Mouse (Mus musculus): ENCODE results near the gene Hoxa9.

Gene Hoxa9

DNA sequence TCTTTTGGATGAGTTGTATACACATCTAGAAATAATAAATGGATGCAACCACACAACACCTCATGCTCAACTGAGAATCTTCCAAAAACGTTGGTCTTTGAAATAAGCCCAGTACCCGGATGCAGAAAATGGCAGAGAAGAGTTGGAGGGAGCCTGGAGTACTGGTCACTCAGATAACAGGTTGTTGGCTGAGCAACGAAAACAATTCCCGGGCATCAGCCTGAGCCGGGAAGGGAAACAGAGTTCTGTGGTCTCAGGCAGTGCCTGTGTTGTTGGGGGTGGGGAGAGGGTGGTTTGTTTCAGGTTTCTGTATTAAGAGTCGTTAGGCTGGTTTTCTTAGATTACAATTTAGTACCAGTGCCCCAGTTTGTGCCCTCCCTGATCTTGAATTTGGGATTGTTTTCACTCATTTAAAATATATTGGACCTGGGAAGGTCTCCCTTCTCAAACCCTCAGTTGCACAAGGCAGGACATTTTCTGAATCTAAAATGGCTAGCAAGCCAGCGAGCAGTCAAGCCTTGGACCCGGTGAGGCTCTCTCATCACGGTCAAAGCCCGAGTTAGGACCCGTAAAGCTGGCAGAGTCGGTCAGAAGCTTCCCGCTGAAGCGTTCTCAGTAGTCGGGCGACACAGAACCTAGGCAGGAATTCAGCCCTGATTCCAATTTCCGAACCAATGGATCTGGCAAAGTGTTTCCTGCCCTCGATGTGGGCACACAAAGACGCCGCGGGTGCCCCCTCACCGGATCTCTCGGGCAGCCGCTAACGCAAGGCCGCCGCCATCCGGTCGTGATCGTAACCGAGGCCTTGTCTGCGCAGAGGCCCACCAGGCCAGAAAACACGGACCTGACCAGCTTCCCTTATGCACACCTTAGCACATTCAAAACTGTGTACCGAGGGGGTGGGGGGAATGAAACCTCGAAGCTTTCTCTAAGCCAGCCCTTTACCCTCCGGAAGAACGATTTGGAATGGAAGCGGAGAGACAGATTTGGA is 2.1 kb downstream of the Hoxa9 start:
- DNase-seq (ENCODE audit: low read depth, low spot score) = no peak

DNA sequence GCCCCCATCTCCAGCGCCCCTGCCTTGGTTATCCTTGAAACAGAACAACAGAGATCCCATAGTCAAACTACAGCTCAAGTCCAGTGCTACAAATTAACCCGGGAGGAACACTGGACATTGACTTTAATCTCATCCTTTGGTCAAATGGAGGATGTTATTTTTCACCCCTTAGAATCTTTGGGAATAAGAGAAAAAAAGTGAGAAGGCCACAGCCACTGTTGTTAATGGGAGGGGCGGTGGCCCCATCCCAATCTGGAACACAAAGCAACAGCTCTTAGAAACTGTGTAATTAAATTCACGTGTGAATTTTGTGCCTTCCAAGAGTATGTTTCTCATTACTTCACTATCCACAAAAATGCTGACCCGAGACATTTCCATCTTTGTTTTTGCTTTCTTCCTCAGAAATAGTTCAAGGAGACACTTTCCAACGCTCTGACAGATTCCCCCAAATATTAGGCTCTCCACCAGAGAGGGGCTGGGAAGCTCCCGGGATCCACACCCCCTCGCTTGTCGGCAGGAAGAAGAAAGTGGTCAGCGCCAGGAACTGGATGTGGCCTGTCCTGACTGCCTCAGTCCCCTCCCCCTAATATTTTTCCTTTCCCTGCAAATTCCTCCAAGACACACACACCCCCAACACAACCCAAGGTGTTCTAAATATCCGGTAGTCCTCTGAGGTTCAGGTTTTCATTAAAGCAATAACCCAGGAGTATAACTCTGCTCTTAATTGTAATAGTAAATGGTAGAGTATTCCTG is 3.2 kb downstream of the Hoxa9 start:
- no peak for DNase-seq (ENCODE audit: low read depth, low spot score)

DNA sequence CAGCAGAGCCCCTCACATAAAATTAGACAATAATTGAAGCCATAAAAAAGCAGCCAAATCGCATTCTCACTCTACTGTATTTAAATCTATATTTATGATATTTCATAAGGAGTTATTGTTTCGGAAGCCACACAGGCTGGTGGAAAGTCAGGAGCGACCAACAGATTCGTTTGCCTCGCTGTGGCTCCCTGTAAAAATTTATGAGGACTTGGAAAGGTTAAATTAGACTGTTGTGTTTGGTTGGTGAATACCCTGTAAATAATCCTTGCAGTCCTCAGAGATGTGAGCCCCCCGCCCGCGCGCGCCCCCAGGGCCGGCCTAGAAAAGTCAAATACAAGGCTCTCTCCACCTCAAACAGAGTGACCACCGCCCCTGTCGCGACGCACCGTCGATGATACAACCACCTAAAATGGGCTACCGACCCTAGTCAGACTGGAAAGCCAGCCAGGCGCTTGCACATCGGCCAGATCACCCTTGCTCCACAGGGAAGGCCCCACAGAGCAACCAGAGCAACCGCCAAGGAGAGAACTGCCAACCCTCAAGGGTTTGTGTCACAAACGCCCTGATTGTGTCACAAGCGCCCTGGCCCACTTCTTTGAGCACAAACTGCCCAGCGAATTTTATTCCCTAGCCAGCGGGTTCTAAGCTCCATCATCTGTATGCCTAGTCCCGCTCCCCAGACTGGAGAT is 4.2 kb downstream of the Hoxa9 start:
- no peak for DNase-seq (ENCODE audit: low read depth, low spot score)

DNA sequence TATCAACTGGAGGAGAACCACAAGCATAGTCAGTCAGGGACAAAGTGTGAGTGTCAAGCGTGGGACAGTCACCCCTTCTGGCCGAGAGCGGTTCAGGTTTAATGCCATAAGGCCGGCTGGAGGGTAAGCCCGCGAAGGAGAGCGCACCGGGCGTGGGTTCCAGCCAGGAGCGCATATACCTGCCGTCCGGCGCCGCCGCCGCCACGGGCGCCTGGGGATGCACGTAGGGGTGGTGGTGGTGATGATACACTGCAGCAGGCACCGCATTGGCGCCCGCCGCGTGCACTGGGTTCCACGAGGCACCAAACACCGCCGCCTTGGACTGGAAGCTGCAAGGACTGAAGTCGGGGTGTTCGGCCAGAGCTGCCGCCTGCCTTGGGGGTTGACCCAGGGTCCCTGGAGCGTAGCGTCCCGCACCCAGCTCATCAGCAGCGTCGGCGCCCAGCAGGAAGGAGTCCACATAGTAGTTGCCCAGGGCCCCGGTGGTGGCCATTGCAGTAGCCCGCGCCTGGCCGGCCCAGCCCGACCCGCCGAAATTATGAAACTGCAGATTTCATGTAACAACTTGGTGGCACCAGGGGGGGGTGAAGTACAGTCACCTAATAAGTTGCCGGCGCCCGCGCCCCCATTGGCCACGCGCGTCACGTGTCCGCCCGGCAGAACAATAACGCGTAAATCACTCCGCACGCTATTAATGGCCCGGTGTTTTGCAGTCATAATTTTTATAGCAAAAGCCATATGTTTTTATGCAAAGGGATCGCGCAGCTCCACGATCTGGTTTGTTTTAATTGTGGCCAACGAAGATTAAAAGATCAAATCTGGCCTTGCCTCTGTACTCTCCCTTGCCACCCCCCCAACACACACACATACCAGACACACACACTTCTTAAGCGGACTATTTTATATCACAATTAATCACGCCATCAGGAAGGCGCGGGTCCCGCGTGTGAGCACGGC is 5.0 kb downstream of the Hoxa9 start:
- DNase-seq (ENCODE audit: low read depth, low spot score) = no peak

DNA sequence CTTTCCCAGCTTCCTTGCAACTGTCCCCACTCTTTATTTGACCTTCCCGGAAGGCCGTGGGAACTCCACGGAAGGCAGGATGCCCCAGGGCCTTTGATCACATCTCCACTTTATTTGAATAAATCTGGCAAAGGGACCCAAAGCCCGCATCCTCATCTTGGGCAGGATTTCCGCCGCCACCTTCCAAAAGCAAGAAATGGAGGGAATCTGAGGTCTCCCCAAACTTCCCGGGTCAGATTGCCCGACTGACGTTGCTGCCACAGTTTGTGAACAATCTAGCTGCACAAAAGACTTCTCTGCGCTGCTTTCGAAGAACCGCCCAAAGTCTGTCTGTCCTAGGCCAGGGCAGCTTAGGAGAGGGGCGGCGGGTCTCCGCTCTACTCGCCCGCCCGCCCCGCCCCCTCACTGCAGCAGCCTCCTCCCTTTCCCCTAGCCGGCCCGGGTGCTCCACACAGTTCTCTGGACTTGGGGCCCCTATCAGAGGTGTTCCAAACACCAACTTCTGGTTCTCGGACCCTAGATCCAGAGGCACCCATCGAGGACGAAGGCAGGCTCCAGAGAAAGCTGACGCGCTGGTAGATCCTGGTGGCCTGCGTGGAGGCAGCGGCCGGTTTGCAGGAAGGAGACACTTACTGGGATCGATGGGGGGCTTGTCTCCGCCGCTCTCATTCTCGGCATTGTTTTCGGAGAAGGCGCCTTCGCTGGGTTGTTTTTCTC is 5.8 kb downstream of the Hoxa9 start:
- no peak for DNase-seq (ENCODE audit: low read depth, low spot score)

DNA sequence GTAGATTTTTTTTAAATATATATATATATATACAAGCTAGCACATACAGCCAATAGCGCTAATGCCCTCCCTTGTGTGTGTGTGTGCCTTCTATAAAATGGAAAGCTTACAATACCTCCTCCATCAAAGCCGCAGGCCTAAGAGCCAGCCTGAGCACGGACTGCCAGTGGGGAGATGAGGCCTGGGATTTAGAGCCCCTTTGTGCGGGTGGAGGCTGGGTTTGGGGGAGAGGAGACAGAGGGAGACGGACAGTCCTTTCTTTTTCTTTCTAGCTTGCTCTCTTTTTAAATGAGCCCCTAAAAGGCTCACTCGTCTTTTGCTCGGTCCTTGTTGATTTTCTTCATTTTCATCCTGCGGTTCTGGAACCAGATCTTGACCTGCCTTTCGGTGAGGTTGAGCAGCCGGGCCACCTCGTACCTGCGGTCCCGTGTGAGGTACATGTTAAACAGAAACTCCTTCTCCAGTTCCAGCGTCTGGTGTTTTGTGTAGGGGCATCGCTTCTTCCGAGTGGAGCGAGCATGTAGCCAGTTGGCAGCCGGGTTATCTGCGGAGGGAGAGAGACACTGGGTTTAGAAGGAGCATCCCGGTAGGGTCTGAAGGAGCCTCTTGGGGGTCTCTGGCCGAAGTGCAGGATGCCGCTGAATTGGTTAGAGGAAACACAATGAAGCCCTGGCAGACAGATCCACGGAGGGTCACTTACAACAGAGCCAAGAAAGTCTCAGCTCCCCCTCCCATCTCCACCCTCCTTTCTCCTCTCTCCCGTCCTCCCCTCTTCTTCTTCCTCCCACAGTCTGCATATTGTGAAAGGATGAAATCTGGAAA is 6.7 kb downstream of the Hoxa9 start:
- DNase-seq (ENCODE audit: low read depth, low spot score) = no peak

DNA sequence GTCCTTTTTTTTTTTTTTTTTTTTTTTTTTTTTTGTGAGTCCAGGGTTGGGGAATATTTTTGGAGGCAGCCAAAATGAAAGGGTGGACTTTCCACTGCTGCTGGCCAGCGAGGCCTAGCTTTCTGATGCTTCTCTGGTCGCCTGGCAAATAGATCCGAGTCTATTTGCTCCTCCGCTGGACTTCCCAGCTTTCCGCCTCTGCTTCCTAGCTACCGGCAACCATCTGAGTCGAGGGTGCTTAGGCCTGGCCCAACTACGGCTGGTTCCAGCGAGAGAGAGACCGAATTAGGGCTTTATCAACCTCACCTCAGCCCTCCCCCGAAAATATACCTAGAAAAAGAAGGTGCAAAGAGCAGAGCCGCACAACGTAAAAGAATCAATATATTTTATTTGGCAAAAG is 8.2 kb downstream of the Hoxa9 start:
- DNase-seq (ENCODE audit: low read depth, low spot score) = no peak

DNA sequence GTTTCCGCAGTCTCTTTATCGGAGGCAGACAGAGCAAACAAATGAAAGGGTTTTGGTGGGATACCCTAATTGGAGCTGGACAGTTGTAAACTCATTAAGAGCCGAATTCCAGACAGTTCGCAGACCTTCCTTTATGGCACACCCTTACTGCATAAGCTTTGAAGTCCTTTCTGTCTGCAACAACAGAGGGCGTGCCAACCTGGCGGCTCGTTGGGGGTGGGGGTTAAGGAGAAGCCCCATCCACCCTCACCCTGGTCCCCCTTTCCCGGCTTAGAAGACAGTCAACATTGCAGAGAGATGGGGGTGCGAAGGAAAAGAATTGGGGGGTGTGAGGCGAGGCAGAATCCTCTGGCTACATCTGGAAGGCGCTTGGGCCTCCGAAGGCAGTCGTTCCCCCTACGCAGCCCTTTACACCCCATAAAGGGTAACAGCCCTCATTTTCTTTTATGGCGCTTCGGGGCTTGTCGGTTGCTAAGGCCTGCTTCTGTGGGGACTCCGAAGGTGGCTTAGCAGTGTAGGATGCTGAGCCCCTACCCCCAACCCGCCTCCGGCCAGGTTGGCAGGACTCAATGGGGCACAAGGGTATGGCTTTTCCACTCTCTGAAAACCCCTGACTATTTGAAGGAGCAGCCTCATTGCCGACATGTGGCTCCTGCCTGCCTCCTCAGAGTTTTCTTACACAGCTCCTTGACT is 8.8 kb downstream of the Hoxa9 start:
- DNase-seq (ENCODE audit: low read depth, low spot score) = no peak

DNA sequence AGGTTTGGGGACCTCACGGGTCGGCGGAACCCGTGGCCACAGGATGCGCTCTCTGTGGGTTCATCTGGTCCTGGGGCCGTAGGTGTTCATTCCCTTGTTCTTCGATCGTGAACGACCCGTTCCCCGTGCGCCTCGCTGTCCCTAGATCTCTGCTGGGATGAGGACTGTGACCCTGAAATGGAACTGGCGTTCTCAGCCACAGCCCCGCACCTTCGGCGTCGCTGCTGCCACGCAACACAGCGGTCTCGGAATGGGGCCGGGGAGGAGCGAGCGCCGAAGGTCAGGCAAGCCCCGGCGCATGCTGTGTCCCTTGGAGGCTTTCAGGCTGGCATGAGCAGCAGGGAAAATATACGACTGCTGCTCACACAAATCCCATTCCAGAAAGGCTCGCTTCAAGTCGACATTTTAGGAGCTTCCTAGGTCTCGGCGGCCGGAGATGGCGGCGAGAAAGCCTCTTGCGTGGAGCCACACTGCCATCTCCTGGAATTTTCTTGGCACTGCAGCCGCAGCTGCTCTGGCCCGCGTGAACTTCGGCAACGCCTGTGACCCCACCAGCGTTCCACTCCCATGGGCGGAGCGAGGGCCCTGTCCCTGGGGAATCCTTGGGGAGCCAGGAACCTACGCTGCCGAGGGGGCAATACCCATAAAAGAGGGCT is 9.4 kb downstream of the Hoxa9 start, which contains the start of gene Hoxa7:
TSS of gene Hoxa7 (minus strand) at position 518 of the 656 bp plus-strand sequence.
- DNase-seq (ENCODE audit: low read depth, low spot score) = peak; percentile 84

DNA sequence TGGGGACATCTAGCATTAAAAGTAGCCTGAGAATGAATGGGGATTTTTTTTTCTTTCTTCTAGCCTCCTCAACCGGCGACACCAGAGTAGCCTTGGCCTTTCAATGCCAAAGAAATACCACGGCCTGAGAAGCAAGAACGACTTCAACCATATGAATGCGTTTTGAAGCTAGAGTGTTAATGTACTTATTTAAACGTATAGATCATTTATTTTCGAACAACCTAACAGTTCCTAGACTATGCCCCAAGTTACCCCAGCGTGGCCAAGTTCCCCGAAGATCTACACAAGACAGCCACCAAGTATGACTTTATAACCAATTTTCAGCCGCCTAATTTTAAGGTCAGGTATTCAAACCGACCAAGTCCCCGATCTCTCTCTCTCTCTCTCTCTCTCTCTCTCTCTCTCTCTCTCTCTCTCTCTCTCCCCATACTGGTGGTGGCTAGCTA is 10.0 kb downstream of the Hoxa9 start:
- no peak for DNase-seq (ENCODE audit: low read depth, low spot score)

DNA sequence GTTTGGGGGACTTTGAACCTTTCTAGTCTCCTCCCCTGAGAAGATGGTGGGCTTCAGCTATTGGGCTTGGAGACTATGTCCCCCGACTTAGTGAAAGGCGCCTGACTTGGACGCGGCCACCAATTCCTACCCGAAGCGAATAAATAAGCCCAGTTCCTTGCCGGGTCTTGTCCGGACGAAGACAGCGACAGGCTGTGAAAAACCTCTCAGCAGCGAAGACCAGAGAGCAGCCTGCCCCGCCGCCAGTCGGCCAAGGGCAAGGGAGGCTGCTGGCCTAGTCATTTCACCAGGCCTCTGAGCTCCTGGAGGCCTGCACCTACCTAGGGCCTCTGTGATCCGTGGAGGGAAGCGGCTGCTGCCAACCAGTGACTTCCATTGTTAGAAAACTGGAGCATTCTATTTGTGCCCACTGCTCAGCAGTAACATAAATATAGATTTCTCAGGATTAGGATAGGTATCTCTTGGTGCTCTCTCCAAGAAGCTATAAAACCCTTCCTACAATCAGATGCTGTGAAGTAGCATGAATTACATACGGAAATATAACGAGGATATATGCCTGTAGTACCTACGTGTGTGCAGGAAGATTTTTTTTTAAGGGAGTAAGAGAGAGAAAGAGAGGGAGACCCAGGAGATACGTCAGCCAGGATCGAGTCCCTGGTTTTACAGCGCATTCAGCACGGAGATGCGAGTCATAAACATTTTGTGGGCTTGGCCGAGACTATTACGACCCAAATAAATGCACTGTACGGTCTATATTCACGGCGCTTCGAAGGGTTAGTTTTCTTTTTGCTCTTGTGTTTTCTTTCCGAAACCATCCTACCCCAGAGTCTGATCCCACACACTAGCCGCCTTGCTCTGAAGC is 10.7 kb downstream of the Hoxa9 start:
- DNase-seq (ENCODE audit: low read depth, low spot score) = no peak

DNA sequence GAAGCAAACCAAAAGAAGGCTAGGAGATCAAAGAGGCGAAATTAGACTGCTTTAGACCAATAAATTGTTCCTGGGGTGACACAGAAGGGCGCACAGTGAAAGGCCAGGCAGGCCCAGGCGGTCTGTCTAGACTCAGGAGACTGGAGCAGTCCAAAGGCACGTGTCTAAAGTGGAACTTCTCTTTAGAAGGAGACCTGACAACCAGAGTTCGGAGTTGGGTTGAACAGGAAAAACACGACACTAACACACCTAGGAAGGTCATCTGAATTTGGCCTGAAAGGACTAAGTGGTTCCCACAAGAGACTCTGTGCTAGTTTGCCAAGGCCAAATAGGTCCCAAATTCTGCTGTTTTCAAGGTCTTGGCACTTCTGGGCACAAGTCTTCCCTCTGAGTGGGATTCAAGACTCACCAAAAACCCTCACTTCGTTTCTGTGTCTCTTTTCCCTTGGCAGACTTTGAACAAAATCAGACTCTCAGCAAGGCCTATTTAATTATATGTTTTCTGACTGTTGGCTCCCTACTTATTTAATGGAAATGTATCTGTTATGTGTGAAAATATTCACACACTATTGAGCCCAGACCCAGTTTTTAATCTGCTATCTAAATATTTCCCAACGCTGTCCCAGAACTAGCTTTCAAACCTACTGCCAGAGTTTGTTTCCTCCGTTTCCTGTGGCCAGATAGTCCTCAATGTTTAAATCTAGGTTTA is 11.5 kb downstream of the Hoxa9 start:
- DNase-seq (ENCODE audit: low read depth, low spot score) = no peak

DNA sequence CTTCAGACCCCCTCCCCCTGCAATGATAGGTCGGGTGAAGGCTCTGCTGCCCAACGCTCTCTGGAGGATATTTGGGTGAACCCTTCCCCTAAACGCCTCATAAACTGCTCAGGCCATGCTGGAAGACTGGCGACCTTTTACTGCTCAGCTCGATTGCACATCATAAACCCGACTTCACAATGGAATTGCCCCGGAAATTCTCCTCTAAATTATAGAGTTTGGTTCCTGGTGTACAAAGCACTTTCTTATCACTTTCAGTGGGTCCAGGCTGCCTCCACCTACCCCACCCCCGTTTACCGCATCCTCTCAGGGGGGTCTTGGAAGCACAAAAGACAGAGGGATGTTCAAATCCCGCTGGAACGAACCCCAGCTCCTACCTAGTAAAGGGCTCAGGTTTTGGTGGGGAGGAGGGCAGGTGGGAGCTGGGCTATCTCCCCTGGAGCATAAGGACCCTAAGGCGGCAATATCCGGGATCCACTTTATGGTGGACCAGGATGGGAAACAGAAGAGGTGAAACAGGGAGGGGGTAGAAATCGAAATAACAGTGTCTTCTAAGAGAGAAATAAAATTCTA is 12.2 kb downstream of the Hoxa9 start:
- DNase-seq (ENCODE audit: low read depth, low spot score) = no peak

DNA sequence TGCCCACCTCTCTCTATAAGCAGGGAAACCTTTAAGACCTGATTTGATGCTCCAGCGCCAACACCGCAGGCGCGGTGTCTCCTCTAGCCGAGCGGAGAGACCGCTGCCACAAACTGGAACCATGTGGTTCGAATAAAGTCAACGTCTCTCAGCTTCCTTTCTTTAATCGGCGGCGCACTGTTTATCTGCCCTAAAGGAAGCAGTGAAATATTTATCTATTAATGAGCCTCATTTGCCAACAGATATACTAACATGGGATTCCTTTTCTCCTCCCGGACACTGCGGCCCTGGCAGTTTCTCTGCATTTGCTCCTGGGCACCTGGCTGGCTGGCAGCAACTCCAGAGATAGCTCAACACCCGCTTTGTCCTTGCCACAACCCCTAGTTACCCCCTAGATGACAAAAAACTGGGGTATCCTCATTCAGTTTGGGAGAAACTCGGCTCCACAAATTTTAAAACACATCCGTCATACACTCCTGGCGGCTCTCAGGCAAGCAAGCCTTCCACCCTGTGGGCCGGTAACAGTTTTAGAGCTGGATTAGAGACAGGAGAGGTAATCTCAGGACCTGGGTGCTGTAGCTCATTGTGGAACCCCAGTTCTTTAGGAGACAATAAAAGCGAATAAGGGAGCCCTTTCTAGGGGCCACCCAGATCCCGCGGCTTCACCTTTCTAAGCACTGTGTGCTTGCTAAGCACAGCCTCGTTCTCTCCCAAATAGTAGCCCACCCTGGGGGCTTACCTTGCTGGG is 12.8 kb downstream of the Hoxa9 start:
- DNase-seq (ENCODE audit: low read depth, low spot score) = no peak

DNA sequence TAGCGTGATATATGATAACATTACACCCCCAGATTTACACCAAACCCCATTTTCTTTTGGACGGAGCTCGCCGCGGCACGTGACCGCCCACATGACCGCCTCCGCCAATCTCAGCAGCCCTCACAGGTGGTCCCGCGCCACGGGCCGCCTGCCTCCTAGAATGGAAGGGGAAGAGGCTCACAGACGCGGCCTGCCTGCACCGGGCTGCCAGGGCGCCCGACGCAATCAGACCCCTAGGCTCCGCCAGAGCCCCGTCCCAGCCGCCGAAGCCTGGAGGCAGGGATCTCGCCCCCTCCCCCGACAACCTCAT is 13.5 kb downstream of the Hoxa9 start:
- no peak for DNase-seq (ENCODE audit: low read depth, low spot score)
